Mouse (Mus musculus) heart, embryonic 13.5 days (tissue): ENCODE measurements around the gene Cryba2. TPM values are rescaled to one million over a fixed set of nuclear protein-coding genes. Genes with fewer than 3 reads are reported as not detected.

ENCODE experiments used
- microRNA counts: library from miRNA; unstranded; fragments of <30 nt; microRNA quantifications from one replicate; lab custom pipeline; 2016
- microRNA-seq: library from miRNA; unstranded; fragments of <30 nt; microRNA quantifications from one replicate; pipeline ENCODE4, GENCODE M21; 2016
- polyA plus RNA-seq: library from polyadenylated mRNA; unstranded; fragments of >200 nt; fragmentation: Nextera tagmentation; extraction: Ambion mirVana; gene quantifications from 2 replicates; pipeline ENCODE4 v1.2.1, GENCODE M21; 2015

Gene Cryba2
- polyA plus RNA-seq, 1 experiment from 2014 or later, result not detected

MicroRNAs within 50 kb of the gene (microRNA counts, 519-probe panel; counts per million panel counts)
- microRNA mmu-miR-375 (lab: Ali Mortazavi, UCI), result 209 counts per million, percentile 61 among the panel's probes with 10 or more counts

Small RNA genes lying within 50 kb of the gene (microRNA-seq; reads per million reads assigned to microRNA genes)
- gene Mir375, result 580 reads per million, percentile 75 among the genes with 10 or more reads in this experiment

Other genes starting within 250 kb of the Cryba2 start
- 8.0 and 9.1 TPM in 2 replicates for gene Ttll4, start 231.4 kb downstream of the Cryba2 start, polyA plus RNA-seq
- 11.1 and 11.3 TPM in 2 replicates for gene Cyp27a1, start 179.6 kb downstream of the Cryba2 start, polyA plus RNA-seq
- 4.2 and 7.2 TPM in 2 replicates for gene Prkag3, start 143.9 kb downstream of the Cryba2 start, polyA plus RNA-seq
- 0.31 and 0.36 TPM in 2 replicates for gene Wnt6, start 121.3 kb downstream of the Cryba2 start, polyA plus RNA-seq
- not detected in 2 replicates for gene Wnt10a, start 101.6 kb downstream of the Cryba2 start, polyA plus RNA-seq
- gene Cdk5r2, start 38.2 kb downstream of the Cryba2 start, polyA plus RNA-seq, result not detected in 2 replicates
- gene Fev, start 7.7 kb downstream of the Cryba2 start, polyA plus RNA-seq, result 0.90 and 1.4 TPM in 2 replicates
- not detected in 2 replicates for gene Cfap65, start 42.5 kb upstream of the Cryba2 start, polyA plus RNA-seq
- 0.05 and 0.31 TPM in 2 replicates for gene Ihh, start 58.5 kb upstream of the Cryba2 start, polyA plus RNA-seq
- 7.6 and 7.9 TPM in 2 replicates for gene Nhej1, start 232.1 kb upstream of the Cryba2 start, polyA plus RNA-seq
- gene Slc23a3, start 240.7 kb upstream of the Cryba2 start, polyA plus RNA-seq, result 0.41 and 1.0 TPM in 2 replicates
- gene Cnppd1, start 249.6 kb upstream of the Cryba2 start, polyA plus RNA-seq, result 36.2 and 39.1 TPM in 2 replicates
- 35.2 and 35.9 TPM in 2 replicates for gene Retreg2, start 249.6 kb upstream of the Cryba2 start, polyA plus RNA-seq